Mouse (Mus musculus) heart, embryonic 11.5 days (tissue): ENCODE data around the gene Sfxn2. TPM values are rescaled to one million over a fixed set of nuclear protein-coding genes. Genes with fewer than 3 reads are reported as not detected.
"Not testable (repeated sequence)": the region's sequence is repeated elsewhere in the genome, so short reads cannot be mapped to it uniquely, and the experiment has no call there.

ENCODE experiments used
- ATAC-seq: fragments of 200-750 bp; cut with Nextera tagmentation; replicated peaks from 2 replicates; pipeline ENCODE4 v1.8.0; 2017; ENCODE audit warnings: moderate library complexity; ENCODE audit not compliant: insufficient number of reproducible peaks, low FRiP score, low TSS enrichment
- H3K27ac ChIP-seq: fragments of 300-500 bp; sonication (generic); 2 replicates; pipeline ENCODE4 v1.5.1; 2014; ENCODE audit warnings: mild to moderate bottlenecking, low read depth, low read length
- H3K27me3 ChIP-seq: fragments of 300-500 bp; sonication (generic); 2 replicates; pipeline ENCODE4 v1.6.1; 2014; ENCODE audit warnings: mild to moderate bottlenecking, low read length, mixed read lengths; ENCODE audit not compliant: control insufficient read depth, insufficient read depth
- H3K36me3 ChIP-seq: fragments of 300-500 bp; sonication (generic); 2 replicates; pipeline ENCODE4 v1.6.1; 2014; ENCODE audit warnings: mild to moderate bottlenecking, low read length, moderate library complexity, mixed read lengths; ENCODE audit not compliant: control insufficient read depth, insufficient read depth
- H3K4me1 ChIP-seq: fragments of 300-500 bp; sonication (generic); 2 replicates; pipeline ENCODE4 v1.6.1; 2014; ENCODE audit warnings: low read length; ENCODE audit not compliant: control insufficient read depth, insufficient read depth
- H3K4me2 ChIP-seq: fragments of 300-500 bp; sonication (generic); 2 replicates; pipeline ENCODE4 v1.6.1; 2014; ENCODE audit warnings: mild to moderate bottlenecking, moderate library complexity
- H3K4me3 ChIP-seq: fragments of 300-500 bp; sonication (generic); 2 replicates; pipeline ENCODE4 v1.5.1; 2014; ENCODE audit warnings: low read depth, low read length
- H3K9ac ChIP-seq: fragments of 300-500 bp; sonication (generic); 2 replicates; pipeline ENCODE4 v1.6.1; 2014; ENCODE audit warnings: mild to moderate bottlenecking, low read depth, low read length, moderate library complexity
- H3K9me3 ChIP-seq: fragments of 300-500 bp; sonication (generic); replicated peaks from 2 replicates; pipeline ENCODE4 v1.6.1; 2016; ENCODE audit warnings: low read length; ENCODE audit not compliant: control insufficient read depth
- WGBS: fragments of 180-500 bp; shearing (Covaris S2); extraction: QIAGEN DNeasy Blood & Tissue Kit; methylation state at CpG from one replicate; pipeline ENCODE4 v1.1.7; 2014; ENCODE audit not compliant: insufficient replicate concordance; 5-methylcytosine and 5-hydroxymethylcytosine counted together
- polyA plus RNA-seq: library from polyadenylated mRNA; unstranded; fragments of >200 nt; fragmentation: Nextera tagmentation; extraction: Ambion mirVana; gene quantifications from 2 replicates; pipeline ENCODE4 v1.2.1, GENCODE M21; 2014

Sfxn2 gene
- polyA plus RNA-seq, 1 experiment from 2014 or later, result 10.5 TPM

- Histone ChIP-seq H3K27ac (no peak overlapping the region), H3K36me3 (no peaks in the 10 kb centered on the region), H3K9me3 (no peaks in the 10 kb centered on the region), H3K4me2 (no peak overlapping the region), H3K9ac (no peak overlapping the region), H3K4me3 (no peak overlapping the region), H3K27me3 (no peaks in the 10 kb centered on the region), H3K4me1 (peaks cover 12% of the 10 kb centered on the region)
- ATAC-seq, result no peak
- 74% methylated on average over 8 of the region's 8 CpGs for WGBS
Measured at GRCm38 (mm10) chr19:46558009-46558408, 15.2 kb upstream of the Sfxn2 start.

DNA sequence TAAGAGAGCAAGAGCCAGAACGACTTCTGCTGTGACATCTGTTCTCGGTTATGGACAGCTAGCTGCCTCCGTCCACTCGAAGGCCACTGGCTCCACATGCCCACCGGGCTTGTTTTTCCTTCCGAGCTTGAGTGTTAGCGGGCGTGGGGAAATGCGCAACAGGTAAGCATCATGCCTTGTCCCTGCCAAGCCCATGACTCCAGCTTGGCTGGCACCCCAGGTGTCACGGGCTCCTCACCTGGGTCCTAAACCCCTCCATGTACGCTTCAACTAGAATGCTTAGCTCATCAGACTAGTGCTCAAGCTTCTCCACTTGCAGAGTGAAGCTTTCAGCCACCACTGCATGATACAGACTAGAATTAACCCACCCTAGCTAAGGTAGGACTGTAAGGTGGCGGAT, 14.5 kb upstream of the Sfxn2 start:
- Histone ChIP-seq H3K36me3 (no peaks in the 10 kb centered on the region), H3K4me2 (no peak overlapping the region), H3K9me3 (no peaks in the 10 kb centered on the region), H3K4me1 (peaks cover 13% of the 10 kb centered on the region), H3K27ac (no peak overlapping the region), H3K27me3 (no peaks in the 10 kb centered on the region), H3K9ac (no peak overlapping the region), H3K4me3 (no peak overlapping the region)
- WGBS, result 63% methylated on average over 12 of the region's 12 CpGs
- ATAC-seq, result no peak

DNA sequence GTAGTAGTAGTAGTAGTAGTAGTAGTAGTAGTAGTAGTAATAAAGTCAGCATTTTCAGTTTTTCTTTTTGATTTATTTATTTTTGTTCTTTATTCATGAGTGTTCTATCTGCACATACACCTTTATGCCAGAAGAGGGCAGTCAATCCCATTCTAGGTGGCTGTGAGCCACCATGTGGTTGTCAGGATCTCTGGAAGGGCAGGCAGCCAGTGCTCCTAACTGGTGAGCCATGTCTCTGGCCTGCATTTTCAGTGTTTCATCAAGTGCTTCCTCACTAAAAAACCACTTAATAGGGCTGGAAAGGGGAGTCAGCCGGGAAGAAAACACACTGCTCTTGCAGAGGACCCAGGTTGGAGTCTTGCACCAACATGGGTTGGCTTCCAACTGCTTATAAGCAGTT, 11.0 kb upstream of the Sfxn2 start:
- Histone ChIP-seq H3K4me2 (no peak overlapping the region), H3K27ac (no peak overlapping the region), H3K27me3 (no peaks in the 10 kb centered on the region), H3K9ac (no peak overlapping the region), H3K4me1 (peaks cover 17% of the 10 kb centered on the region), H3K9me3 (no peaks in the 10 kb centered on the region), H3K4me3 (no peak overlapping the region), H3K36me3 (no peaks in the 10 kb centered on the region)
- no peak for ATAC-seq
- 43% methylated on average over 1 of the region's 1 CpGs for WGBS

- Histone ChIP-seq H3K4me3 (no peak overlapping the region), H3K27ac (peak overlapping the region; percentile 10; the same call in 1 of the 2 replicates), H3K4me2 (0 out of 2 replicates have a peak overlapping the region, but pooled peaks have one; percentile 6), H3K9ac (no peak overlapping the region), H3K27me3 (no peaks in the 10 kb centered on the region), H3K4me1 (peaks cover 17% of the 10 kb centered on the region), H3K36me3 (no peaks in the 10 kb centered on the region; the same call in 1 of the 2 replicates), H3K9me3 (no peaks in the 10 kb centered on the region)
- 70% methylated on average over 14 of the region's 14 CpGs for WGBS
- ATAC-seq, result no peak
Measured at GRCm38 (mm10) chr19:46562581-46563515, 10.3 kb upstream of the Sfxn2 start.

DNA sequence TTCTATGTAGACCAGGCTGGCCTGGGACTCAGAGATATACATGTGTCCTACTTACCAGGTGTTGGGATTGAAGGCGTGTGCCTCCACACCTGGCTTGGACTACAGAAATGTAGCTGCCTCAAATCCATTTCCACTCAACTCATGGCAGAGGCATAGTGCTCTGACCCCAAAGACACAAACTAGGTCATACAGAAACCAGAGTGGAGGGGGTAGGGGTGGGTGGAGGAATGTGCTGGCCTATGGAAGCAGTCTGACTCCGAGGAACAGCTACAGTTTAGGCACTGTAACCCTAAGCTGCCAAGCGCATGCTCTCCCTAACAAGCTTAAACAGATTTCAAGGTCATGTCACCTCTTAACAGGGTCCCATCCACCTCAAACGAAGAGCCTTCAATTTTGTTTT, 9.6 kb upstream of the Sfxn2 start:
- Histone ChIP-seq H3K9me3 (no peaks in the 10 kb centered on the region), H3K9ac (no peak overlapping the region), H3K4me2 (no peak overlapping the region), H3K36me3 (no peaks in the 10 kb centered on the region; the same call in 1 of the 2 replicates), H3K27ac (0 out of 2 replicates have a peak overlapping the region, but pooled peaks have one; percentile 50), H3K4me3 (no peak overlapping the region), H3K4me1 (peaks cover 17% of the 10 kb centered on the region), H3K27me3 (no peaks in the 10 kb centered on the region)
- no peak for ATAC-seq
- WGBS, result 67% methylated on average over 4 of the region's 4 CpGs

DNA sequence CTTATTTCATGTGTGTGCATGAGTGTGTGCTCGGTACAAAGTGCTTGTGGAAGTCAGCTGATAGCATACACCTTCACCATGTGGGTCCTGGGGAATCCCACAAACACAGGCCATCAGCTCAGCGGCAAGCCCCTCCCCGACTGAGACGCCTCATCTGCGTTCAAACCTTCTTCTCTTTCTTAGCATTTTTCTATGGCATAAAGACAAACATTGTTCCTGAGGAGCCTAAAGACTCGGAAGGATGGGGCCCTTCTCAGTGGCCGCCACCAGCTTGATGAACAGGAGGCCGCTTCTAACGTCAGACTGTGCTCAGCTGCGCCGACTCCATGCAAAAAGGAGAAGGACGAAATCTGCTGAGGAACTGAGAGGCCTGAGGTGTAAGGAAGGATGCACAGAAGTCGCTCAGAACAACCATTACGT, 9.1 kb upstream of the Sfxn2 start:
- Histone ChIP-seq H3K4me2 (no peak overlapping the region), H3K9ac (no peak overlapping the region), H3K36me3 (no peaks in the 10 kb centered on the region; the same call in 1 of the 2 replicates), H3K4me1 (peaks cover 17% of the 10 kb centered on the region), H3K4me3 (no peak overlapping the region), H3K9me3 (no peaks in the 10 kb centered on the region), H3K27ac (no peak overlapping the region), H3K27me3 (no peaks in the 10 kb centered on the region)
- no peak for ATAC-seq
- WGBS, result 76% methylated on average over 14 of the region's 14 CpGs

DNA sequence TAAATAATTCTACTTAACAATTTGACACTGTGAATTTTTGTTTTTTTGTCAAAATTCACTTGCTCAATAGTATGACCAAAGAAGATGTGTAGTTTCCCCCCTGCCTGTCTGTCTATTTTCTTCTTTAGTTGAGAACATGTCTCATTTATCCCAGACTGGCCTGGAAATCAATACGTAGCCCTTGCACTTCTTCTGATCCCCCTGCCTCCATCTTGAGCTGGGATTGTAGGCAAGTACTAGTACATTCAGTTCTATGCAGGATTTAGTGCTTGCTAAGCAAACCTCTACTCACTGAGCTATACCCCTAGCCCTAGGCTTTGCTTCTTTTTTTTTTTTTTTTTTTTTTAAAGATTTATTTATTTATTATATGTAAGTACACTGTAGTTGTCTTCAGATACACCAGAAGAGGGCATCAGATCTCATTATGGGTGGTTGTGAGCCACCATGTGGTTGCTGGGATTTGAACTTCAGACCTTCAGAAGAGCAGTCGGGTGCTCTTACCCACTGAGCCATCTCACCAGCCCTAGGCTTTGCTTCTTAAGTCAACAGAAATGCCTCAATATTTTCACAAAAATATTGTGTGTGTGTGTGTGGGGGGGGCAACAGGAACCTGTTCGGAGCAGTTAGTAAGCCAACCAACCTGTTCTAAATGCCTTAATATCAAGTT, 1.8 kb upstream of the Sfxn2 start:
- not testable (repeated sequence) for H3K9me3 ChIP-seq, H3K27ac ChIP-seq, ATAC-seq, H3K9ac ChIP-seq, H3K4me1 ChIP-seq, H3K27me3 ChIP-seq, H3K36me3 ChIP-seq
- peak overlapping the region; percentile 91; the same call in 1 of the 2 replicates for H3K4me3 ChIP-seq
- peak overlapping the region; percentile 93 for H3K4me2 ChIP-seq
- 82% methylated on average over 3 of the region's 3 CpGs for WGBS

DNA sequence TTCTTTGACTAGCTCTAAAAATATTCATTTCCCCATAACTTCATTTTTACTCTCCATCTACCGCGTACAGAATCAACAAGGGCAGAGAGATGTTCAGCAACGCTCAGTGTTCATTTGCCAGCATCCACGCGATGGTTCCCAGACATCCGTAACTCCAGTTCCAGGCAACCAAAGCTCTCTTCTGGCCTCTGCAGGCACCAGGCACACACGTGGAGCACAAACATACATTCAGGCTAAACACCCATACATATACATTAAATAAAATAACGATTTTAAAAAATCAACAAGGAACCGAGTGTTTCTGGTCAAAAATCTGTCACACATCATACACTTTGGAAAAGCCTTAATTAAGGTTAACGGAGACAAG, 1.3 kb upstream of the Sfxn2 start:
- peak overlapping the region; percentile 93 for H3K4me2 ChIP-seq
- H3K27ac ChIP-seq, result no peak overlapping the region; the same call in 1 of the 2 replicates
- no peaks in the 10 kb centered on the region; the same call in 1 of the 2 replicates for H3K36me3 ChIP-seq
- H3K27me3 ChIP-seq, result no peaks in the 10 kb centered on the region
- H3K4me1 ChIP-seq, result peaks cover 4% of the 10 kb centered on the region
- ATAC-seq, result no peak
- H3K9me3 ChIP-seq, result no peaks in the 10 kb centered on the region
- peak overlapping the region; percentile 91 for H3K4me3 ChIP-seq
- WGBS, result 35% methylated on average over 10 of the region's 10 CpGs
- H3K9ac ChIP-seq, result no peak overlapping the region
